Mouse (Mus musculus): ENCODE data around the gene Il18rap.

GRCm38 (mm10) chr1:40501126-40501525 lies 14.0 kb upstream of the Il18rap start:
- TF ChIP-seq CTCF (conservative IDR thresholded peaks at IDR 0.05; ENCODE audit: low read length) (no peak), POU5F1 (IDR thresholded peaks at IDR 0.05; ENCODE audit: borderline replicate concordance, low read length) (no peak)
